Mouse (Mus musculus): ENCODE measurements around the gene Il20ra. TPM values are rescaled to one million over a fixed set of nuclear protein-coding genes. Genes with fewer than 3 reads are reported as not detected.

The Il20ra gene
- polyA plus RNA-seq, 1 experiment from 2014 or later = 0.07 TPM

- WGBS (ENCODE audit: insufficient replicate concordance) = 50% methylated on average over 7 of the region's 7 CpGs
- no peak overlapping the region for H3K4me2 ChIP-seq (ENCODE audit: low read depth, low read length)
- H3K4me3 ChIP-seq (ENCODE audit: low read depth, low read length) = no peak overlapping the region
- H3K27ac ChIP-seq (ENCODE audit: low read length) = no peak overlapping the region
- H3K9me3 ChIP-seq (replicated peaks; ENCODE audit: control insufficient read depth, low read length) = no peaks in the 10 kb centered on the region
- no peaks in the 10 kb centered on the region for H3K4me1 ChIP-seq (ENCODE audit: control insufficient read depth, low read depth, low read length)
- no peak for ATAC-seq (ENCODE audit: low read depth)
- no peaks in the 10 kb centered on the region for H3K36me3 ChIP-seq (ENCODE audit: control insufficient read depth, insufficient read depth)
- no peaks in the 10 kb centered on the region for H3K27me3 ChIP-seq (ENCODE audit: control insufficient read depth, insufficient read depth, low read depth, low read length)
- no peak overlapping the region for H3K9ac ChIP-seq (ENCODE audit: low read depth, low read length)
Observed at GRCm38 (mm10) chr10:19802958-19803357, 90.6 kb downstream of the Il20ra start.

GRCm38 (mm10) chr10:19804763-19805162 is 92.4 kb downstream of the Il20ra start:
- ATAC-seq (ENCODE audit: low read depth) = no peak
- WGBS (ENCODE audit: insufficient replicate concordance) = 45% methylated on average over 7 of the region's 7 CpGs
- H3K4me3 ChIP-seq (ENCODE audit: low read depth, low read length) = no peak overlapping the region
- H3K9me3 ChIP-seq (replicated peaks; ENCODE audit: control insufficient read depth, low read length) = no peaks in the 10 kb centered on the region
- H3K4me1 ChIP-seq (ENCODE audit: control insufficient read depth, low read depth, low read length) = no peaks in the 10 kb centered on the region
- H3K9ac ChIP-seq (ENCODE audit: low read depth, low read length) = no peak overlapping the region
- no peak overlapping the region for H3K27ac ChIP-seq (ENCODE audit: low read length)
- H3K4me2 ChIP-seq (ENCODE audit: low read depth, low read length) = no peak overlapping the region
- no peaks in the 10 kb centered on the region for H3K36me3 ChIP-seq (ENCODE audit: control insufficient read depth, insufficient read depth)
- no peaks in the 10 kb centered on the region for H3K27me3 ChIP-seq (ENCODE audit: control insufficient read depth, insufficient read depth, low read depth, low read length)

Other genes starting within 250 kb of the Il20ra start
- gene Ifngr1, start 120.6 kb upstream of the Il20ra start, polyA plus RNA-seq (2015; fragmentation: Nextera tagmentation; extraction: Ambion mirVana) = 49.1 and 49.9 TPM in 2 replicates
- gene Il22ra2, start 90.6 kb upstream of the Il20ra start, polyA plus RNA-seq (2015; fragmentation: Nextera tagmentation; extraction: Ambion mirVana) = 0.05 TPM in 1 of 2 replicates, not detected in the other
- 1.6 and 1.7 TPM in 2 replicates for gene Slc35d3, start 138.9 kb downstream of the Il20ra start, polyA plus RNA-seq (2015; fragmentation: Nextera tagmentation; extraction: Ambion mirVana)
- 29.5 and 33.1 TPM in 2 replicates for gene Pex7, start 195.1 kb downstream of the Il20ra start, polyA plus RNA-seq (2015; fragmentation: Nextera tagmentation; extraction: Ambion mirVana)
- gene Map3k5, start 221.9 kb downstream of the Il20ra start, polyA plus RNA-seq (2015; fragmentation: Nextera tagmentation; extraction: Ambion mirVana) = 0.69 and 0.83 TPM in 2 replicates